Comparison of ENCODE assay signal across 12 mouse cellular contexts in genomic region chr1:184786376-184787151, GRCm38 (mm10). TPM values are rescaled to one million over a fixed set of nuclear protein-coding genes. Genes with fewer than 3 reads are reported as not detected.
DNase-seq lines count a peak whose midpoint lies in the region; ATAC-seq and TF ChIP-seq lines count a peak whose summit lies in the region.
"Had no signal": no experiment of that assay in that cellular context is flagged by ENCODE, and none has a peak within 500 bp of the region (broad histone marks: within the 10 kb centered on the region; RNA-seq: fewer than 3 reads in every experiment).

No protein-coding gene starts in this region.

- H3K9me3 ChIP-seq in intestine, postnatal 0 days (ENCODE audit: control insufficient read depth): no peaks in the 10 kb centered on the region
- H3K9me3 ChIP-seq in intestine, embryonic 15.5 days: no peaks in the 10 kb centered on the region
- no peaks in the 10 kb centered on the region for H3K9me3 ChIP-seq in liver, embryonic 13.5 days (replicated peaks)

- no peak overlapping the region for H3K9ac ChIP-seq in intestine, postnatal 0 days (ENCODE audit: low read depth, low read length)
- no peak overlapping the region for H3K9ac ChIP-seq in intestine, embryonic 15.5 days
- no peak overlapping the region for H3K9ac ChIP-seq in liver, embryonic 13.5 days

- no peaks in the 10 kb centered on the region for H3K36me3 ChIP-seq in intestine, postnatal 0 days (ENCODE audit: control insufficient read depth, insufficient read depth)
- no peaks in the 10 kb centered on the region for H3K36me3 ChIP-seq in intestine, embryonic 15.5 days
- no peaks in the 10 kb centered on the region for H3K36me3 ChIP-seq in liver, embryonic 13.5 days

- 0 out of 2 replicates have a peak, but pooled peaks cover 7% of the 10 kb centered on the region for H3K27me3 ChIP-seq in intestine, postnatal 0 days (replicated peaks; ENCODE audit: control insufficient read depth, insufficient read depth, low read length)
- H3K27me3 ChIP-seq in intestine, embryonic 15.5 days (replicated peaks): 0 out of 2 replicates have a peak, but pooled peaks cover 3% of the 10 kb centered on the region
- H3K27me3 ChIP-seq in liver, embryonic 13.5 days: no peaks in the 10 kb centered on the region

- DNase-seq in 3T3-L1 (ENCODE audit: low read depth, low spot score) (peak; percentile 13), R1 (ENCODE audit: low read depth, low spot score) (peak; percentile 92)
- DNase-seq in liver, embryonic 13.5 days: no peak
- DNase-seq in urinary bladder, postnatal 14 days (ENCODE audit: low spot score): no peak
- DNase-seq in cerebellum, adult 8-10 months: no peak
- DNase-seq in adrenal gland, postnatal 4 days (ENCODE audit: low spot score in 2 of 2): no peak
- DNase-seq: adrenal gland, postnatal 10 days; cerebellum, postnatal 14 days had no signal

- no peaks in the 10 kb centered on the region for H3K4me1 ChIP-seq in intestine, postnatal 0 days (replicated peaks; ENCODE audit: control insufficient read depth, insufficient read depth, low read length)
- no peaks in the 10 kb centered on the region for H3K4me1 ChIP-seq in intestine, embryonic 15.5 days (replicated peaks)
- H3K4me1 ChIP-seq in liver, embryonic 13.5 days (replicated peaks): peaks cover 20% of the 10 kb centered on the region

- 66% methylated on average over 13 of the region's 13 CpGs for WGBS in intestine, postnatal 0 days
- 68% methylated on average over 13 of the region's 13 CpGs for WGBS in intestine, embryonic 15.5 days
- whole genome bisulfite sequencing in liver, embryonic 13.5 days (ENCODE audit: insufficient replicate concordance): 44% methylated on average over 13 of the region's 13 CpGs

- no peak overlapping the region for H3K27ac ChIP-seq in intestine, postnatal 0 days (ENCODE audit: low read depth, low read length)
- H3K27ac ChIP-seq in intestine, embryonic 15.5 days: no peak overlapping the region
- no peak overlapping the region for H3K27ac ChIP-seq in liver, embryonic 13.5 days

- ATAC-seq in intestine, postnatal 0 days: no peak
- no peak for ATAC-seq in intestine, embryonic 15.5 days
- peak; percentile 70 for ATAC-seq in liver, embryonic 13.5 days (ENCODE audit: low read depth)
- ATAC-seq: midbrain, embryonic 16.5 days had no signal

- H3K4me2 ChIP-seq in intestine, postnatal 0 days (replicated peaks; ENCODE audit: low read depth): no peak overlapping the region
- H3K4me2 ChIP-seq in intestine, embryonic 15.5 days (replicated peaks): no peak overlapping the region
- H3K4me2 ChIP-seq in liver, embryonic 13.5 days: no peak overlapping the region

- H3K4me3 ChIP-seq in intestine, postnatal 0 days (ENCODE audit: low read depth, low read length): no peak overlapping the region
- no peak overlapping the region for H3K4me3 ChIP-seq in intestine, embryonic 15.5 days (replicated peaks)
- no peak overlapping the region for H3K4me3 ChIP-seq in liver, embryonic 13.5 days (replicated peaks)

- peak; percentile 61 for TF ChIP-seq CTCF in intestine, postnatal 0 days (IDR thresholded peaks at IDR 0.05; ENCODE audit: low read depth)

RNA-seq across cellular contexts. Expression of gene Marc1, which starts 24.5 kb away (rescaled TPM):
- polyA plus RNA-seq in intestine, postnatal 0 days (2015; fragmentation: Nextera tagmentation; extraction: Ambion mirVana): 1.5 and 1.6 TPM in 2 replicates
- 0.86 and 0.88 TPM in 2 replicates for polyA plus RNA-seq in intestine, embryonic 15.5 days (2015; fragmentation: Nextera tagmentation; extraction: Ambion mirVana)
- polyA plus RNA-seq in liver, embryonic 13.5 days (2015; fragmentation: Nextera tagmentation; extraction: Ambion mirVana): 13.4 and 13.8 TPM in 2 replicates
- total RNA-seq in adrenal gland, postnatal 4 days (2021): 10 to 100 TPM in 1 of 2 experiments, under 1 TPM in 1; 0.98 to 17.2 TPM
- total RNA-seq: hematopoietic stem cell, adult 5-6 weeks had no signal

RNA-seq across cellular contexts. Expression of gene Hlx, which starts 54.1 kb away (rescaled TPM):
- polyA plus RNA-seq in intestine, postnatal 0 days (2015; fragmentation: Nextera tagmentation; extraction: Ambion mirVana): 20.2 and 22.7 TPM in 2 replicates
- 46.6 and 52.3 TPM in 2 replicates for polyA plus RNA-seq in intestine, embryonic 15.5 days (2015; fragmentation: Nextera tagmentation; extraction: Ambion mirVana)
- 8.8 and 9.9 TPM in 2 replicates for polyA plus RNA-seq in liver, embryonic 13.5 days (2015; fragmentation: Nextera tagmentation; extraction: Ambion mirVana)
- total RNA-seq in adrenal gland, postnatal 4 days (2021): 10 to 100 TPM; 26.6 to 27.3 TPM

RNA-seq across cellular contexts. Expression of gene Marc2, which starts 59.7 kb away (rescaled TPM):
- 555 and 620 TPM in 2 replicates for polyA plus RNA-seq in intestine, postnatal 0 days (2015; fragmentation: Nextera tagmentation; extraction: Ambion mirVana)
- polyA plus RNA-seq in intestine, embryonic 15.5 days (2015; fragmentation: Nextera tagmentation; extraction: Ambion mirVana): 361 and 402 TPM in 2 replicates
- 189 and 193 TPM in 2 replicates for polyA plus RNA-seq in liver, embryonic 13.5 days (2015; fragmentation: Nextera tagmentation; extraction: Ambion mirVana)
- 100 to 1,000 TPM; 259 to 308 TPM for total RNA-seq in adrenal gland, postnatal 4 days (2021)

Comparison
In these comparisons a context has a peak if more than half of its experiments do, and no peak if none do; other contexts are left out.
1. DNase-seq: peak in 3T3-L1 (single experiment) and R1 (single experiment); none in liver, embryonic 13.5 days (single experiment), urinary bladder, postnatal 14 days (single experiment), cerebellum, adult 8-10 months (single experiment) and adrenal gland, postnatal 4 days (0 of 2).